Mouse (Mus musculus): ENCODE results near the gene Zfp940. TPM values are rescaled to one million over a fixed set of nuclear protein-coding genes. Genes with fewer than 3 reads are reported as not detected.

Zfp940 gene
- total and polyA plus RNA-seq, 3 experiments = 10.9 to 16.5 (median 13.3) TPM

DNA sequence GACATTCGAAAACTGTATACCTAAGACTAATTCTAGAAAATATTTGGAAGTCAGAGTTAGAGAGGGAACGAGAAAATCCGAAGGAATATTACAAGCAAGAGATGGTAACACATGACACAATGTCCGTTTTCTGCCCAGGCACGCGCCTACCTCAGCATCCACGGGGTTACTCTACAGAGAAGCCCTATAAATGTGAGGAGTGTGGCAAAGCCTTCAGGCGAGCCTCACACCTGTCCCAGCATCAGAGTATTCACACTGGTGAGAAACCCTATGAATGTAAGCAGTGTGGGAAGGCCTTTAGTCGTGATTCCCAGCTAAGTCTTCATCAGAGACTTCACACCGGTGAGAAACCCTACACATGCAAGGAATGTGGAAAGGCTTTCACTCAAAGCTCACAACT, 20.8 kb upstream of the Zfp940 start:
- no peak overlapping the region for H3K4me2 ChIP-seq (ENCODE audit: insufficient read depth, low read depth, poor library complexity, severe bottlenecking)
- in situ Hi-C loops (cut with MboI; ENCODE audit: low pct_ligation_motif_present, low pct_unique_long_range_greater_than_20kb, low sequenced_read_pairs) = no loop called here
- no peak overlapping the region for H3K9ac ChIP-seq (ENCODE audit: insufficient read depth, low read depth)
- no peaks in the 10 kb centered on the region for H3K79me2 ChIP-seq (replicated peaks; ENCODE audit: control insufficient read depth, extremely low read depth, insufficient read depth, poor library complexity, severe bottlenecking)
- no peak overlapping the region for H3K27ac ChIP-seq (ENCODE audit: insufficient read depth, low read depth)
- H3K9me3 ChIP-seq (replicated peaks; ENCODE audit: low read length) = peaks cover 24% of the 10 kb centered on the region
- dilution Hi-C loops (cut with MboI; ENCODE audit: extremely low pct_ligation_motif_present, extremely low pct_unique_long_range_greater_than_20kb, low sequenced_read_pairs) = no loop called here
- TF ChIP-seq HCFC1 (IDR thresholded peaks at IDR 0.05; ENCODE audit: low read depth, low read length) (no peak), MYC (IDR thresholded peaks at IDR 0.05; ENCODE audit: low read depth, low read length) (no peak), IRF4 (IDR thresholded peaks at IDR 0.05; ENCODE audit: low read depth, low read length) (no peak), SIN3A (IDR thresholded peaks at IDR 0.05; ENCODE audit: low read length) (no peak), NELFE (IDR thresholded peaks at IDR 0.05; ENCODE audit: low read depth, low read length) (no peak), NRF1 (IDR thresholded peaks at IDR 0.05; ENCODE audit: low read depth, low read length) (no peak), GABPA (IDR thresholded peaks at IDR 0.05; ENCODE audit: insufficient replicate concordance, low read depth, low read length) (no peak), RCOR1 (conservative IDR thresholded peaks at IDR 0.05; ENCODE audit: low read depth, low read length) (no peak), ELF1 (IDR thresholded peaks at IDR 0.05; ENCODE audit: low read depth, low read length) (no peak)
- H3K4me3 ChIP-seq (replicated peaks in 1 of 3; ENCODE audit: low read depth in 2 of 3, low read length in 2 of 3, poor library complexity in 1 of 3) = no peak overlapping the region
- H3K27me3 ChIP-seq (replicated peaks) = no peaks in the 10 kb centered on the region
- H3K4me1 ChIP-seq (ENCODE audit: control insufficient read depth in 1 of 2, insufficient read depth in 2 of 2) = no peaks in the 10 kb centered on the region
- H3K36me3 ChIP-seq (replicated peaks in 1 of 2; ENCODE audit: control insufficient read depth in 1 of 2, insufficient read depth in 1 of 2, low read length in 1 of 2) = peaks cover 15 to 18% of the 10 kb centered on the region in 2 experiments
- no peak for DNase-seq (ENCODE audit: extremely low read depth)

DNA sequence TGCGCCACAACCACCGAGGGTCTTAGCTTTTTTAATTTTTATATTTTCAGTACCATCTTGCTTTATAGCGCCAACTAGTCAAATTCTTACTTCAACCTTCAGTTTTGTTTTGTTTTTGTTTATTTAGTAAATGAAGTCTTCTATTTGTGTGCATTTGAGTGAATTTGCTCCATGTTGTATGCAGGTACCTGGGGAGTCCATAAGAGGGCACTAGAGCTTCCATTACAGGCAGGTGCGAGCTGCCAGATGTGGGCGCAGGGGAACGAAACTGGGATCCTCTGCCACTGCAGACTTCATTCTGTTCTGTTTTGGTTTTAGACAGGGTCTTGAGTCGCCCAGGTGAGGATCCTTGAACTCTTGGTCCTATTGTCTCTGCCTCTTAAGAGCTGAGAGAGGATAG, 8.2 kb upstream of the Zfp940 start:
- no peak overlapping the region for H3K27ac ChIP-seq (ENCODE audit: insufficient read depth, low read depth)
- H3K9me3 ChIP-seq (replicated peaks; ENCODE audit: low read length) = peaks cover 8% of the 10 kb centered on the region
- dilution Hi-C loops (cut with MboI; ENCODE audit: extremely low pct_ligation_motif_present, extremely low pct_unique_long_range_greater_than_20kb, low sequenced_read_pairs) = no loop called here
- no peaks in the 10 kb centered on the region for H3K27me3 ChIP-seq (replicated peaks)
- no peaks in the 10 kb centered on the region for H3K79me2 ChIP-seq (replicated peaks; ENCODE audit: control insufficient read depth, extremely low read depth, insufficient read depth, poor library complexity, severe bottlenecking)
- peaks cover 2 to 14% of the 10 kb centered on the region in 2 experiments for H3K36me3 ChIP-seq (replicated peaks in 1 of 2; ENCODE audit: control insufficient read depth in 1 of 2, insufficient read depth in 1 of 2, low read length in 1 of 2)
- peak; percentile 14 for DNase-seq (ENCODE audit: extremely low read depth)
- no peak for TF ChIP-seq EP300 (IDR thresholded peaks at IDR 0.05; ENCODE audit: low read length)
- TF ChIP-seq RAD21 (IDR thresholded peaks at IDR 0.05; ENCODE audit: low read depth, low read length) = peak; percentile 20
- no peak for TF ChIP-seq HCFC1 (IDR thresholded peaks at IDR 0.05; ENCODE audit: low read depth, low read length)
- no peak for TF ChIP-seq MAX (IDR thresholded peaks at IDR 0.05; ENCODE audit: low read length)
- no peak for TF ChIP-seq UBTF (IDR thresholded peaks at IDR 0.05; ENCODE audit: low read depth, low read length)
- TF ChIP-seq CTCF (conservative IDR thresholded peaks at IDR 0.05 in 1 of 2, IDR thresholded peaks at IDR 0.05 in 1 of 2; ENCODE audit: low read depth in 2 of 2, low read length in 2 of 2) = peak in 1 of 2 experiments; percentile 46; a peak in 2 of 4 replicates
- TF ChIP-seq JUND (conservative IDR thresholded peaks at IDR 0.05; ENCODE audit: low read depth, low read length) = no peak
- no peak overlapping the region for H3K4me2 ChIP-seq (ENCODE audit: insufficient read depth, low read depth, poor library complexity, severe bottlenecking)
- no peak overlapping the region for H3K4me3 ChIP-seq (replicated peaks in 1 of 3; ENCODE audit: low read depth in 2 of 3, low read length in 2 of 3, poor library complexity in 1 of 3)
- no peak overlapping the region for H3K9ac ChIP-seq (ENCODE audit: insufficient read depth, low read depth)
- H3K4me1 ChIP-seq (ENCODE audit: control insufficient read depth in 1 of 2, insufficient read depth in 2 of 2) = peaks cover 0 to 16% of the 10 kb centered on the region in 2 experiments; a peak in 2 of 4 replicates
- in situ Hi-C loops (cut with MboI; ENCODE audit: low pct_ligation_motif_present, low pct_unique_long_range_greater_than_20kb, low sequenced_read_pairs) = no loop called here
